Mouse (Mus musculus) thymus, postnatal 14 days (tissue): ENCODE data around the gene Ppef1.
"Not testable (repeated sequence)": the region's sequence is repeated elsewhere in the genome, so short reads cannot be mapped to it uniquely, and the experiment has no call there.

Source experiments
- DNase-seq: peaks from one replicate; pipeline ENCODE4 v3.0.0; 2021

Ppef1 gene

GRCm38 (mm10) chrX:160735650-160736049, at the start of gene Ppef1:
Gene Ppef1 (minus strand): TSS chrX:160735765.
- no peak for DNase-seq

- DNase-seq: no peak
Measured at GRCm38 (mm10) chrX:160782276-160782675, 46.7 kb upstream of the Ppef1 start.

GRCm38 (mm10) chrX:160773033-160773432, 37.5 kb upstream of the Ppef1 start:
- no peak for DNase-seq

- DNase-seq: not testable (repeated sequence)
Measured at GRCm38 (mm10) chrX:160769622-160770021, 34.1 kb upstream of the Ppef1 start.

- no peak for DNase-seq
Measured at GRCm38 (mm10) chrX:160767713-160768112, 32.1 kb upstream of the Ppef1 start, which contains the start of gene Rs1. Gene Rs1 (plus strand): TSS chrX:160768013.

- no peak for DNase-seq
Measured at GRCm38 (mm10) chrX:160766233-160766616, 30.7 kb upstream of the Ppef1 start.

- DNase-seq: peak; percentile 92
Measured at GRCm38 (mm10) chrX:160765389-160766232, 30.0 kb upstream of the Ppef1 start.

- no peak for DNase-seq
Measured at GRCm38 (mm10) chrX:160750808-160751207, 15.2 kb upstream of the Ppef1 start.

- DNase-seq: no peak
Measured at GRCm38 (mm10) chrX:160748653-160749052, 13.1 kb upstream of the Ppef1 start.

- DNase-seq: no peak
Measured at GRCm38 (mm10) chrX:160745399-160745798, 9.8 kb upstream of the Ppef1 start.

- DNase-seq: no peak
Measured at GRCm38 (mm10) chrX:160699171-160699570, 36.4 kb downstream of the Ppef1 start.

GRCm38 (mm10) chrX:160691559-160691958, 44.0 kb downstream of the Ppef1 start:
- no peak for DNase-seq

- no peak for DNase-seq
Measured at GRCm38 (mm10) chrX:160690094-160690493, 45.5 kb downstream of the Ppef1 start.

- no peak for DNase-seq
Measured at GRCm38 (mm10) chrX:160669992-160670391, 65.6 kb downstream of the Ppef1 start.

- no peak for DNase-seq
Measured at GRCm38 (mm10) chrX:160610882-160611644, 124.5 kb downstream of the Ppef1 start.

- DNase-seq: no peak
Measured at GRCm38 (mm10) chrX:160610482-160610881, 125.1 kb downstream of the Ppef1 start.

GRCm38 (mm10) chrX:160609849-160610248, 125.7 kb downstream of the Ppef1 start:
- DNase-seq: peak; percentile 49

- DNase-seq: no peak
Measured at GRCm38 (mm10) chrX:160603981-160604541, 131.5 kb downstream of the Ppef1 start.

GRCm38 (mm10) chrX:160603316-160603715, 132.2 kb downstream of the Ppef1 start:
- no peak for DNase-seq

GRCm38 (mm10) chrX:160602770-160603169, 132.8 kb downstream of the Ppef1 start:
- DNase-seq: no peak

- DNase-seq: no peak
Measured at GRCm38 (mm10) chrX:160601053-160601452, 134.5 kb downstream of the Ppef1 start.

- DNase-seq: no peak
Measured at GRCm38 (mm10) chrX:160598562-160599458, 136.8 kb downstream of the Ppef1 start.
